Mouse (Mus musculus): Measurements from ENCODE around the gene Fbxo36. TPM values are rescaled to one million over a fixed set of nuclear protein-coding genes. Genes with fewer than 3 reads are reported as not detected.

Gene Fbxo36
- total and polyA plus RNA-seq, 2 experiments from 2014 or later: 3.1 to 11.8 TPM

GRCm38 (mm10) chr1:84934151-84934502 lies 94.5 kb downstream of the Fbxo36 start:
- Histone ChIP-seq H3K4me2 (ENCODE audit: low read depth) (peak overlapping the region; percentile 57), H3K9me3 (ENCODE audit: low read length) (no peaks in the 10 kb centered on the region), H3K27me3 (ENCODE audit: insufficient read depth, low read length) (no peaks in the 10 kb centered on the region), H3K4me3 (ENCODE audit: low read depth, low read length) (peak overlapping the region; percentile 88), H3K4me1 (ENCODE audit: insufficient read depth) (0 out of 2 replicates have a peak, but pooled peaks cover 6% of the 10 kb centered on the region), H3K27ac (ENCODE audit: low read depth, low read length) (peak overlapping the region; percentile 98), H3K9ac (peak overlapping the region; percentile 98), H3K36me3 (ENCODE audit: insufficient read depth) (peaks cover under 1% of the 10 kb centered on the region; the same call in 1 of the 2 replicates)
- no peak; the same call in 1 of the 2 replicates for ATAC-seq
- TF ChIP-seq CTCF (IDR thresholded peaks at IDR 0.05; ENCODE audit: low read depth): no peak
- WGBS: 1% methylated on average over 12 of the region's 12 CpGs
- peak; percentile 66 for DNase-seq

GRCm38 (mm10) chr1:84934503-84935333 lies 95.1 kb downstream of the Fbxo36 start, which contains the start of gene Slc16a14:
Gene Slc16a14, minus strand, starts transcription at chr1:84935134.
- Histone ChIP-seq H3K4me1 (ENCODE audit: insufficient read depth) (0 out of 2 replicates have a peak, but pooled peaks cover 6% of the 10 kb centered on the region), H3K9ac (peak within 1 kb of the TSS; percentile 98), H3K27ac (ENCODE audit: low read depth, low read length) (peak within 1 kb of the TSS; percentile 98), H3K27me3 (ENCODE audit: insufficient read depth, low read length) (no peaks in the 10 kb centered on the region), H3K36me3 (ENCODE audit: insufficient read depth) (no peaks in the 10 kb centered on the region), H3K9me3 (ENCODE audit: low read length) (no peaks in the 10 kb centered on the region), H3K4me3 (ENCODE audit: low read depth, low read length) (peak within 1 kb of the TSS; percentile 88), H3K4me2 (ENCODE audit: low read depth) (peak within 1 kb of the TSS; percentile 57)
- peak; percentile 93 for ATAC-seq
- peak; percentile 91 for DNase-seq
- under 1% methylated on average over 59 of the region's 59 CpGs for WGBS
- peak; percentile 62 for TF ChIP-seq CTCF (IDR thresholded peaks at IDR 0.05; ENCODE audit: low read depth)

- Histone ChIP-seq H3K4me2 (ENCODE audit: low read depth) (peak overlapping the region; percentile 57), H3K4me1 (ENCODE audit: insufficient read depth) (0 out of 2 replicates have a peak, but pooled peaks cover 6% of the 10 kb centered on the region), H3K9ac (no peak overlapping the region), H3K9me3 (ENCODE audit: low read length) (no peaks in the 10 kb centered on the region), H3K27ac (ENCODE audit: low read depth, low read length) (0 out of 2 replicates have a peak overlapping the region, but pooled peaks have one; percentile 3), H3K36me3 (ENCODE audit: insufficient read depth) (no peaks in the 10 kb centered on the region), H3K4me3 (ENCODE audit: low read depth, low read length) (peak overlapping the region; percentile 88), H3K27me3 (ENCODE audit: insufficient read depth, low read length) (no peaks in the 10 kb centered on the region)
- TF ChIP-seq CTCF (IDR thresholded peaks at IDR 0.05; ENCODE audit: low read depth): no peak
- DNase-seq (peak; percentile 50), ATAC-seq (no peak)
- 33% methylated on average over 9 of the region's 9 CpGs for WGBS
These were observed 96.0 kb downstream of the Fbxo36 start for GRCm38 (mm10) chr1:84935668-84936067.

GRCm38 (mm10) chr1:84936716-84937510 lies 97.3 kb downstream of the Fbxo36 start:
- ATAC-seq (no peak), DNase-seq (no peak)
- Histone ChIP-seq H3K4me1 (ENCODE audit: insufficient read depth) (0 out of 2 replicates have a peak, but pooled peaks cover 6% of the 10 kb centered on the region), H3K9ac (no peak overlapping the region), H3K9me3 (ENCODE audit: low read length) (no peaks in the 10 kb centered on the region), H3K4me3 (ENCODE audit: low read depth, low read length) (no peak overlapping the region), H3K27ac (ENCODE audit: low read depth, low read length) (no peak overlapping the region), H3K27me3 (ENCODE audit: insufficient read depth, low read length) (no peaks in the 10 kb centered on the region), H3K4me2 (ENCODE audit: low read depth) (no peak overlapping the region), H3K36me3 (ENCODE audit: insufficient read depth) (no peaks in the 10 kb centered on the region)
- WGBS: 80% methylated on average over 19 of the region's 19 CpGs
- no peak for TF ChIP-seq CTCF (IDR thresholded peaks at IDR 0.05; ENCODE audit: low read depth)

- no peak for TF ChIP-seq CTCF (IDR thresholded peaks at IDR 0.05; ENCODE audit: low read depth)
- Histone ChIP-seq H3K4me3 (ENCODE audit: low read depth, low read length) (no peak overlapping the region), H3K27ac (ENCODE audit: low read depth, low read length) (no peak overlapping the region), H3K27me3 (ENCODE audit: insufficient read depth, low read length) (no peaks in the 10 kb centered on the region), H3K36me3 (ENCODE audit: insufficient read depth) (no peaks in the 10 kb centered on the region), H3K4me2 (ENCODE audit: low read depth) (no peak overlapping the region), H3K9me3 (ENCODE audit: low read length) (no peaks in the 10 kb centered on the region), H3K9ac (no peak overlapping the region), H3K4me1 (ENCODE audit: insufficient read depth) (0 out of 2 replicates have a peak, but pooled peaks cover 6% of the 10 kb centered on the region)
- ATAC-seq: no peak
- 83% methylated on average over 4 of the region's 4 CpGs for WGBS
- no peak for DNase-seq
These were observed 99.8 kb downstream of the Fbxo36 start for GRCm38 (mm10) chr1:84939466-84939865.

GRCm38 (mm10) chr1:84940322-84940721 lies 100.7 kb downstream of the Fbxo36 start:
- Histone ChIP-seq H3K9ac (no peak overlapping the region), H3K4me1 (ENCODE audit: insufficient read depth) (0 out of 2 replicates have a peak, but pooled peaks cover 6% of the 10 kb centered on the region), H3K4me2 (ENCODE audit: low read depth) (no peak overlapping the region), H3K36me3 (ENCODE audit: insufficient read depth) (no peaks in the 10 kb centered on the region), H3K4me3 (ENCODE audit: low read depth, low read length) (no peak overlapping the region), H3K27ac (ENCODE audit: low read depth, low read length) (no peak overlapping the region), H3K9me3 (ENCODE audit: low read length) (no peaks in the 10 kb centered on the region), H3K27me3 (ENCODE audit: insufficient read depth, low read length) (no peaks in the 10 kb centered on the region)
- ATAC-seq (no peak), DNase-seq (no peak)
- no peak for TF ChIP-seq CTCF (IDR thresholded peaks at IDR 0.05; ENCODE audit: low read depth)
- 91% methylated on average over 2 of the region's 2 CpGs for WGBS
